Mouse (Mus musculus) brain, adult 2 months (tissue): ENCODE measurements around the gene Rnd1.

Experiments
- DNase-seq: peaks from one replicate; pipeline ENCODE4 v3.0.0; 2011; ENCODE audit warnings: low read depth, low spot score

Rnd1 gene

GRCm38 (mm10) chr15:98614551-98614950, 62.7 kb downstream of the Rnd1 start:
- DNase-seq, result peak; percentile 58
